Mouse (Mus musculus) bone marrow, adult 2 months (tissue): ENCODE results near the gene Agps. TPM values are rescaled to one million over a fixed set of nuclear protein-coding genes. Genes with fewer than 3 reads are reported as not detected.
A peak's percentile ranks its signal among the peaks of the same experiment; 100 is the strongest.

Experiments used
- H3K27ac ChIP-seq: fragments of 200-500 bp; 2 replicates; pipeline ENCODE4 v1.5.1; 2012; ENCODE audit warnings: low read depth, mild to moderate bottlenecking, control low read depth, inconsistent platforms, low read length; ENCODE audit not compliant: control insufficient read depth, poor library complexity, insufficient read depth
- H3K4me1 ChIP-seq: fragments of 200-500 bp; 2 replicates; pipeline ENCODE4 v1.6.1; 2011; ENCODE audit warnings: low read length; ENCODE audit not compliant: control insufficient read depth, insufficient read depth
- H3K4me3 ChIP-seq: fragments of 200-500 bp; replicated peaks from 2 replicates; pipeline ENCODE3; 2011; ENCODE audit warnings: mild to moderate bottlenecking, low read depth, low read length, control low read depth; ENCODE audit not compliant: control insufficient read depth
- CTCF ChIP-seq: fragments of 200-500 bp; IDR thresholded peaks from 2 replicates; pipeline ENCODE4 v1.5.1; 2011; ENCODE audit warnings: low read length, control low read depth; ENCODE audit not compliant: control insufficient read depth, insufficient read depth
- POLR2A ChIP-seq: fragments of 200-500 bp; IDR thresholded peaks from 2 replicates; pipeline ENCODE4 v1.6.1; 2011; ENCODE audit warnings: low read depth, mild to moderate bottlenecking, control low read depth, low read length, borderline replicate concordance; ENCODE audit not compliant: control insufficient read depth
- WGBS: fragments of 180-500 bp; shearing (Covaris S2); methylation state at CpG from one replicate; pipeline ENCODE4 v1.1.7; 2018; 5-methylcytosine and 5-hydroxymethylcytosine counted together
- polyA plus RNA-seq: library from polyadenylated mRNA; stranded (reverse); fragments of >200 nt; gene quantifications from 2 replicates; pipeline ENCODE4 v1.2.4, GENCODE M21; 2011; ENCODE audit warnings: low replicate concordance; ENCODE audit not compliant: missing spikeins, insufficient read depth, insufficient read length

Agps gene
- 12.9 and 14.3 TPM in 2 replicates for polyA plus RNA-seq

DNA sequence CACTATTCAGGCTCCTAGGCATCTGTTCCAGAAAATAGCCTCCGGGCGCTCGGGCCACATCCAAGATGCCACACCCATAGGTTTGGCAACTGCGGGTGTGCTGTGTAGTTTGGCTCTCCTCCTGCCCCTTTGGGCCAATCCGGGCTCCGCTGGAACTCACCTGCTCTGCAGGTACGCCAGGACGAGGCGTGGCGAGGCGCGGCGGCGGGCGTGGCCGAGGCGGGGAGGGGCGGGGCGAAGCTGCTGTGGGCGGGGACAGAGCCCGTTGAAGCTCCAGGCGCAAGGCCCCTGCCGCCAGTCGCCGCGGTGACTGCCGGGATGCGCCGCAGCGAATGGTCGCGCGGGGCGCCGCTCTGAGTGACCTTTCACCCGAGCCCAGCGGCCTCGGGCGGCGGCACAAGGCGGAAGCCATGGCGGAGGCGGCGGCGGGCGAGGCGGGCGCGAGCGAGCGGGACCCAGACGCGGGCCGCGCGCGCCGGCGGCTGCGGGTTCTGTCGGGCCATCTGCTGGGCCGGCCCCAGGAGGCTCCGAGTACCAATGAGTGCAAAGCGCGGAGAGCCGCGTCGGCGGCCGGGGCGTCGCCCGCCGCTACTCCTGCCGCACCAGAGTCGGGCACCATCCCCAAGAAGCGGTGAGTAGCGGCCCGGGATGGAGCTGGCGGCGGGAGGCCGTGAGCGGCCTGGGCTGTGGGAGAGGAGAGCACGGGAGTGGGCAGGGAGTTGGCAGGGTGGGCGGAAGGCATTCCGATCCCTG lies at the start of gene Agps:
TSS of gene Agps (plus strand) at position 297 of the 753 bp plus-strand sequence.
- Histone ChIP-seq H3K27ac (peak within 1 kb of the TSS; percentile 63), H3K4me1 (peaks cover 7% of the 10 kb centered on the region; the same call in 1 of the 2 replicates), H3K4me3 (peak within 1 kb of the TSS; percentile 81)
- TF ChIP-seq POLR2A (peak; percentile 82; the same call in 1 of the 2 replicates), CTCF (no peak)
- WGBS = under 1% methylated on average over 86 of the region's 86 CpGs

DNA sequence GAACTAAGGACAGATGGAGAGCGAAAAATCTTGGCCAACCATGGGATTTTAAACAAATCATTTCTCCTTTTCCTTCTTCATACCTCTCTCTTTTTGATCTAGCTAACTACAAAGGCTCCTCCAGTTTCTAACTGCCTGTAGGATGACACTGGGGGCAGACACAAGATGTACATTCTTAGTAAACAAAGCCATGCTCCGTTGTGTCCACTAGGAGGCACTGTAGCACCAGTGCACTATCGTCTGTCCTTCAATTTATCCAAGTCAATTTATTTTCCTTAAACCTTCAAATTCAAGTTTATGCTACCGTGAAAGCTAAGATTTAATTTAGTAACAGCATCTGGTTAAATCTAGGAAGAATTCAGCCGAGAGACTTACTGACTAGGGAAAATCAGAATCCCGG lies 45.9 kb upstream of the Agps start:
- no peak for TF ChIP-seq POLR2A
- TF ChIP-seq CTCF = peak; percentile 63
- 24% methylated on average over 6 of the region's 6 CpGs for WGBS
- H3K4me1 ChIP-seq = no peaks in the 10 kb centered on the region
- H3K4me3 ChIP-seq = no peak overlapping the region
- no peak overlapping the region for H3K27ac ChIP-seq

DNA sequence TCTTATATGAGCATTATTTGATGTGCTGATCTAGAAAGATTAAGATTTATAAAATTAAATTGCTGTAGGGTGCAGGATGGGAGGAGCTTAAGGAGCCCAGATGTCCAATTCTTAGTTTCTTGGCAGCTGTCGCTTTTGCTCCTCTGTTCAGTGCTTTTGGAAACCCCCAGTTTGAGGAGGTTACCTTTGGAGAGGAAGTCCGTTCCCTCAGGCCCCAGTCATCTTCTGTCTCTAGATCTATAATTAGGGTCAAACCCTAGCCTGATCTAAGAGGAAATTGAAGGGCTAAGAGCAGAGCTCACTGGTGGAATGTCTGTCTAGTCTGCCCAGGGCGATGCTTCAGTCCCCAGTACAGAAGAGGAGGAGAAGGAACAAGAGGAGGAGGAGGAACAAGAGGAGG lies 43.5 kb upstream of the Agps start:
- no peak overlapping the region for H3K4me3 ChIP-seq
- H3K27ac ChIP-seq = no peak overlapping the region
- no peaks in the 10 kb centered on the region for H3K4me1 ChIP-seq
- 17% methylated on average over 3 of the region's 3 CpGs for WGBS
- TF ChIP-seq CTCF = no peak
- no peak for TF ChIP-seq POLR2A

DNA sequence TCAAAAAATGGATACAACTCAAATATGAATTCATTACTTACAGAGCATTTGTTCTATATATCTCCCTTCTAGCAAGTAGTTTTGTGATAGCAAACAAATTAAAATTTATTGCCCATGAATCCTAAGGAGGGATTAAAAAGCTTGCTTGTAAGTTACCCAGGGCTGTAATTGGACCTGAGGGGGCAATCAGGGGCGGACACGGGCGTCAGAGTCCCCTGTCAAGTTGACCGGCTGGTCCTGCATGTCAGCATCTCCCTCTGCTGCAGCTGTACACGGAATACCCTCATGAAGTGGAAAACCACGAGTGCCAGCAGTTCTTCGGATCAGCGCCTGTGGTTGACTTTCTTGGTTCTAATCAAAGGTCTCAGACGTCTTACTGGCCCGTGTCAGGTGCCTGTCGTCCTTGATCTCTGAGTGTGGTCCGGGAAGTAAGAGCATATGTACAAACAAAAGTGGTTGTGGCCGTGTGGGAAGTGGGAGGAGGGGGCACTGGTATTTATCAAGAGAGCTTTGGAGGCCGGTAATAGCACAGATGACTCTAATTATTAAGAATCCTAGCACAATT lies 41.9 kb upstream of the Agps start:
- no peak for TF ChIP-seq CTCF
- TF ChIP-seq POLR2A = no peak
- 67% methylated on average over 14 of the region's 14 CpGs for WGBS
- Histone ChIP-seq H3K27ac (no peak overlapping the region), H3K4me3 (no peak overlapping the region), H3K4me1 (no peaks in the 10 kb centered on the region; the same call in 1 of the 2 replicates)

DNA sequence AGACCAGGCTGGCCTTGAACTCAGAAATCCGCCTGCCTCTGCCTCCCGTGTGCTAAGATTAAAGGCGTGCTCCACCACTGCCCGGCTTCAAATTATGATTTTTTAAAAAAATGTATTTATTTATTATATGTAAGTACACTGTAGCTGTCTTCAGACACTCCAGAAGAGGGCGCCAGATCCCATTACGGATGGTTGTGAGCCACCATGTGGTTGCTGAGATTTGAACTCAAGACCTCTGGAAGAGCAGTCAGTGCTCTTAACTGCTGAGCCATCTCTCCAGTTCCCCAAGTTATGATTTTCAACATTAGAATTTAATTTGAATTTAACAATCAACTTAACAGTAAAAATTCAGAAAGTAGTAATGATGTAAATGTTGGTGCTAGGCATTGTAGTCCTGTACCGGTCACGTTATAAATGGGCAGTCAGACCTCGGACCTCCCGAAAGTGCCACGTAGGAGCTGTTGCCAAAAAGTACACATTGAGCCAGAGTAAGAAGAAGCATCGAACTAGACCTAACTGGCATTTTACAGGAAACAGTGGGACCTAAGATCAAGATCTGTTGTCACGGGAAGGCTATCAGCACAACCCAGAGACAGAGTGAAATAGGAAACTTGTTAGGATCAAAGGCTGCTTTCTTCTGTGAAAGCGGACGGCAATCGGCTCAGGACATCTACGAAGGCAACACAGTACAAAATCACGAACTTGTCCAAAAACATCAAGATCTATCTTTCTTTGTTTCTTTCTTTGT lies 40.2 kb upstream of the Agps start:
- no peaks in the 10 kb centered on the region; the same call in 1 of the 2 replicates for H3K4me1 ChIP-seq
- no peak overlapping the region; the same call in 1 of the 2 replicates for H3K27ac ChIP-seq
- TF ChIP-seq CTCF (no peak), POLR2A (no peak)
- 21% methylated on average over 18 of the region's 18 CpGs for WGBS
- H3K4me3 ChIP-seq = peak overlapping the region; percentile 17

DNA sequence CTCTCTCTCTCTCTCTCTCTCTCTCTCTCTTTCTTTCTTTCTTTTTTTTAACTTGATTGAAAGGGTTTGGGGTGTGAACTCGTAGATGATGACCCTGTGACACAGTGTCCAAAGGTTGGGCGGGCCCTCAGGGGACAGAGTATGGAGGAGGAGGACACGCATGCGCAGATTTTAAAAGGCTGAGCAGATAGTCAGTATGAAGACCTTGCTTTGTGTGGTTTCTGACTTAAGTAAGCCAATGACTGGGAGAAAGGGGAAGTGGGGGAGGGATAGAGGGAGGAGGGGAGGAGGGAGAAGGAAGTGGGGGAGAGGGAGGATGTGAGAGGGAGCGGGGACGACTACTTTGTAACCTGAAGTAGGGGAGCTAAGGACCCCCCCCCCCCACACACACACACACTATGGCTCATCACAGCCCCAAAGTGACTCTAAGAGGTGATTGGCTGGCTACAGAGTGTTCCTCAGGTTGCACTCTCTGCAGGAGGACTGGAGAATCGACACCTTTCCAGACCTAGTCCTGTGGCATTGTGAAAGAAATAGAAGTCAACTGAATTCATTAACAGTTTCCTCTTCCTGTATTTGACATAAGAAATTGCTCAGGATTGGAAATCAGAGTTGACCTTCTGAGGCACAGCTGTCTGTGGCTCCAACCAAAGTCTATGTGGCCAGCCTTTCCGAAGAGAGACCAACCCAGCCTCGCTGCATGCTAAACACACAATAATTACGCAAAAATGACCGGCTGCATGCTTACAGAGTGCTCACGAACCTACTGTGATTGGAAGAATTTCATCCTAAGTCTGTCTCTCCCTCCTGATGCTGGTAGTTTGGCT lies 39.4 kb upstream of the Agps start:
- no peaks in the 10 kb centered on the region; the same call in 1 of the 2 replicates for H3K4me1 ChIP-seq
- peak overlapping the region; percentile 45 for H3K4me3 ChIP-seq
- H3K27ac ChIP-seq = peak overlapping the region; percentile 69
- TF ChIP-seq CTCF (no peak), POLR2A (no peak)
- 4% methylated on average over 12 of the region's 12 CpGs for WGBS

DNA sequence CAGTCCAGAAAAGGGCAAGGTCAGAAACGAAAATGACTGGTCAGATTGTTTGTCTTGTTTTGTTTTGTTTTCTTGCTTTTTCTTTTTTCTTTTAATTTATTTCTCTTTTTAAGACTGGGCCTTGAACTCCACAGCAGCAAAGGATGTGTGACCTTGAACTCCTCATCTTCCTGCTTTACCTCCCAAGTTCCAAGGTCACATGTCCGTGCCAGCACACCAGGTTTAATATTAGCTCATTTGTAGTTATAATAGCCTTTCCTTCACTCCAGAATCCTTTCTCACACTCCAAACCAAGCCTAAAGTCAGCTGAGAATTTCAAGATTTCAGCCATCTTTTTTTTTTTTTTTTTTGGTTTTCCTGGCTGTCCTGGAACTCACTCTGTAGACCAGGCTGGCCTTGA lies 35.8 kb upstream of the Agps start:
- WGBS = 71% methylated on average over 2 of the region's 2 CpGs
- TF ChIP-seq POLR2A (no peak), CTCF (no peak)
- no peak overlapping the region for H3K4me3 ChIP-seq
- H3K4me1 ChIP-seq = no peaks in the 10 kb centered on the region; the same call in 1 of the 2 replicates
- no peak overlapping the region for H3K27ac ChIP-seq

DNA sequence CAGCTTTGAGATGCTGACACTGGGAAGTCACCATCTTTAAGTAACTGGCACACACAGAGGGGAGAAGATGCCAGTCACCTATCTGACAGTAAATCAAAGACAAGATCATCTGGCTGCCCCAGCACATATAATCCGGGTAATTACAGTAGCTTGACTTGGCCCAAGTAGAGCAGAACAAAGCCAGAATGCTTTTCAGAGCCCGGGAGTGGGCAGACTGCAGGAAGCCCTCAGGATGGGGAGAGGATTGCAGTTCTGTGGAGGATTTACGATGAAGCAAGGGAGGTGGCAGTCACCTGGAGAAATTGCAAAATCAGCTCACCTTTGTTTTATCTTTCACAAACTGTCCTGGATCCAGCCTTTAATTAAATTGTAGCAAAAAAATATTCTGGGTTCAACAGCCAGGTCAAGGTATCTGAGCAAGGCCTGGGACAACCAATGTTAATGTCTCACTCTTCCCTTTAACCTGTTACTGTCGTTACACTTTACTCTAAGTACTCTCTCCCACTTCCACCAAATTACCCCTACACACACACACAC lies 33.5 kb upstream of the Agps start:
- Histone ChIP-seq H3K4me1 (no peaks in the 10 kb centered on the region; the same call in 1 of the 2 replicates), H3K4me3 (no peak overlapping the region), H3K27ac (no peak overlapping the region)
- WGBS = 53% methylated on average over 4 of the region's 4 CpGs
- no peak for TF ChIP-seq POLR2A
- TF ChIP-seq CTCF = no peak
